Mouse (Mus musculus): Measurements from ENCODE around the gene Retreg3. TPM values are rescaled to one million over a fixed set of nuclear protein-coding genes. Genes with fewer than 3 reads are reported as not detected.

Retreg3 gene
- polyA plus RNA-seq (2016; fragmentation: Nextera tagmentation; extraction: Ambion mirVana) = 15.2 and 15.9 TPM in 2 replicates

GRCm38 (mm10) chr11:101119761-101120544 lies at the start of gene Retreg3, which contains the start of gene Tubg1:
TSS of gene Retreg3 (minus strand) at chr11:101119893.
TSS of gene Tubg1 (plus strand) at chr11:101119938.
- ATAC-seq (ENCODE audit: insufficient number of reproducible peaks, low FRiP score) = peak; percentile 96
- Histone ChIP-seq H3K9ac (peak within 1 kb of the TSS; percentile 98), H3K4me3 (peak within 1 kb of the TSS; percentile 86), H3K9me3 (replicated peaks) (no peaks in the 10 kb centered on the region), H3K4me2 (peak within 1 kb of the TSS; percentile 74), H3K4me1 (replicated peaks) (peaks cover 30% of the 10 kb centered on the region), H3K27ac (ENCODE audit: poor library complexity, severe bottlenecking) (peak within 1 kb of the TSS; percentile 88), H3K36me3 (peaks cover 31% of the 10 kb centered on the region), H3K27me3 (replicated peaks) (no peaks in the 10 kb centered on the region)
- WGBS = under 1% methylated on average over 61 of the region's 61 CpGs

GRCm38 (mm10) chr11:101168301-101168980 lies 48.7 kb upstream of the Retreg3 start:
- Histone ChIP-seq H3K9ac (no peak overlapping the region), H3K27me3 (replicated peaks) (peaks cover 63% of the 10 kb centered on the region), H3K4me3 (no peak overlapping the region), H3K4me1 (replicated peaks) (peaks cover 60% of the 10 kb centered on the region), H3K9me3 (replicated peaks) (no peaks in the 10 kb centered on the region), H3K36me3 (peaks cover 48% of the 10 kb centered on the region), H3K4me2 (peak overlapping the region; percentile 89; the same call in 1 of the 2 replicates), H3K27ac (ENCODE audit: poor library complexity, severe bottlenecking) (no peak overlapping the region)
- WGBS = 68% methylated on average over 17 of the region's 18 CpGs
- ATAC-seq (ENCODE audit: insufficient number of reproducible peaks, low FRiP score) = no peak

GRCm38 (mm10) chr11:101167963-101168300 lies 48.2 kb upstream of the Retreg3 start:
- Histone ChIP-seq H3K27ac (ENCODE audit: poor library complexity, severe bottlenecking) (no peak overlapping the region), H3K36me3 (peaks cover 53% of the 10 kb centered on the region), H3K4me3 (no peak overlapping the region), H3K9ac (no peak overlapping the region), H3K4me1 (replicated peaks) (peaks cover 55% of the 10 kb centered on the region), H3K9me3 (replicated peaks) (no peaks in the 10 kb centered on the region), H3K4me2 (no peak overlapping the region), H3K27me3 (replicated peaks) (peaks cover 68% of the 10 kb centered on the region)
- no peak for ATAC-seq (ENCODE audit: insufficient number of reproducible peaks, low FRiP score)
- WGBS = 63% methylated on average over 8 of the region's 8 CpGs

- 58% methylated on average over 19 of the region's 19 CpGs for WGBS
- H3K9ac ChIP-seq = no peak overlapping the region
- no peak overlapping the region for H3K27ac ChIP-seq (ENCODE audit: poor library complexity, severe bottlenecking)
- no peak overlapping the region for H3K4me2 ChIP-seq
- ATAC-seq (ENCODE audit: insufficient number of reproducible peaks, low FRiP score) = no peak
- H3K36me3 ChIP-seq = peaks cover 58% of the 10 kb centered on the region
- H3K9me3 ChIP-seq (replicated peaks) = no peaks in the 10 kb centered on the region
- H3K4me3 ChIP-seq = no peak overlapping the region
- H3K27me3 ChIP-seq (replicated peaks) = peaks cover 71% of the 10 kb centered on the region
- peaks cover 52% of the 10 kb centered on the region for H3K4me1 ChIP-seq (replicated peaks)
Observed at GRCm38 (mm10) chr11:101167211-101167962, 47.7 kb upstream of the Retreg3 start.

- Histone ChIP-seq H3K27ac (ENCODE audit: poor library complexity, severe bottlenecking) (no peak overlapping the region), H3K9ac (no peak overlapping the region), H3K4me1 (replicated peaks) (peaks cover 45% of the 10 kb centered on the region), H3K36me3 (peaks cover 69% of the 10 kb centered on the region), H3K4me3 (no peak overlapping the region), H3K27me3 (replicated peaks) (peaks cover 81% of the 10 kb centered on the region), H3K4me2 (no peak overlapping the region), H3K9me3 (replicated peaks) (no peaks in the 10 kb centered on the region)
- 70% methylated on average over 14 of the region's 14 CpGs for WGBS
- ATAC-seq (ENCODE audit: insufficient number of reproducible peaks, low FRiP score) = no peak
Observed at GRCm38 (mm10) chr11:101166357-101166756, 46.7 kb upstream of the Retreg3 start.

- H3K4me1 ChIP-seq (replicated peaks) = peaks cover 40% of the 10 kb centered on the region
- peak overlapping the region; percentile 68 for H3K4me2 ChIP-seq
Observed at GRCm38 (mm10) chr11:101164677-101165580, 45.2 kb upstream of the Retreg3 start.

GRCm38 (mm10) chr11:101164351-101164665 lies 44.6 kb upstream of the Retreg3 start:
- 29% methylated on average over 21 of the region's 21 CpGs for WGBS
- Histone ChIP-seq H3K9ac (peak overlapping the region; percentile 65), H3K4me3 (peak overlapping the region; percentile 34), H3K27me3 (replicated peaks) (peaks cover 81% of the 10 kb centered on the region), H3K36me3 (peaks cover 75% of the 10 kb centered on the region), H3K4me1 (replicated peaks) (peaks cover 33% of the 10 kb centered on the region), H3K27ac (ENCODE audit: poor library complexity, severe bottlenecking) (no peak overlapping the region), H3K9me3 (replicated peaks) (no peaks in the 10 kb centered on the region), H3K4me2 (peak overlapping the region; percentile 68)
- no peak for ATAC-seq (ENCODE audit: insufficient number of reproducible peaks, low FRiP score)

More at GRCm38 (mm10) chr11:101164677-101165580, 45.2 kb upstream of the Retreg3 start:
- Histone ChIP-seq H3K9ac (0 out of 2 replicates have a peak overlapping the region, but pooled peaks have one; percentile 5), H3K27ac (ENCODE audit: poor library complexity, severe bottlenecking) (no peak overlapping the region), H3K4me3 (peak overlapping the region; percentile 34), H3K36me3 (peaks cover 75% of the 10 kb centered on the region), H3K27me3 (replicated peaks) (peaks cover 86% of the 10 kb centered on the region), H3K9me3 (replicated peaks) (no peaks in the 10 kb centered on the region)
- 27% methylated on average over 35 of the region's 35 CpGs for WGBS
- ATAC-seq (ENCODE audit: insufficient number of reproducible peaks, low FRiP score) = no peak

GRCm38 (mm10) chr11:101163476-101164350 lies 44.0 kb upstream of the Retreg3 start:
- H3K27ac ChIP-seq (ENCODE audit: poor library complexity, severe bottlenecking) = no peak overlapping the region
- no peak for ATAC-seq (ENCODE audit: insufficient number of reproducible peaks, low FRiP score)
- WGBS = 34% methylated on average over 49 of the region's 49 CpGs
- peaks cover 28% of the 10 kb centered on the region for H3K4me1 ChIP-seq (replicated peaks)
- peaks cover 75% of the 10 kb centered on the region for H3K36me3 ChIP-seq
- peak overlapping the region; percentile 34 for H3K4me3 ChIP-seq
- peaks cover 75% of the 10 kb centered on the region for H3K27me3 ChIP-seq (replicated peaks)
- no peaks in the 10 kb centered on the region for H3K9me3 ChIP-seq (replicated peaks)
- peak overlapping the region; percentile 65 for H3K9ac ChIP-seq
- H3K4me2 ChIP-seq = peak overlapping the region; percentile 68

GRCm38 (mm10) chr11:101162772-101163171 lies 43.1 kb upstream of the Retreg3 start:
- Histone ChIP-seq H3K36me3 (peaks cover 68% of the 10 kb centered on the region), H3K27me3 (replicated peaks) (peaks cover 66% of the 10 kb centered on the region), H3K4me2 (no peak overlapping the region), H3K9me3 (replicated peaks) (no peaks in the 10 kb centered on the region), H3K9ac (no peak overlapping the region), H3K4me1 (replicated peaks) (peaks cover 20% of the 10 kb centered on the region), H3K4me3 (no peak overlapping the region), H3K27ac (ENCODE audit: poor library complexity, severe bottlenecking) (no peak overlapping the region)
- 73% methylated on average over 5 of the region's 5 CpGs for WGBS
- ATAC-seq (ENCODE audit: insufficient number of reproducible peaks, low FRiP score) = no peak
